Mouse (Mus musculus): ENCODE measurements around the gene Zfp62.

DNA sequence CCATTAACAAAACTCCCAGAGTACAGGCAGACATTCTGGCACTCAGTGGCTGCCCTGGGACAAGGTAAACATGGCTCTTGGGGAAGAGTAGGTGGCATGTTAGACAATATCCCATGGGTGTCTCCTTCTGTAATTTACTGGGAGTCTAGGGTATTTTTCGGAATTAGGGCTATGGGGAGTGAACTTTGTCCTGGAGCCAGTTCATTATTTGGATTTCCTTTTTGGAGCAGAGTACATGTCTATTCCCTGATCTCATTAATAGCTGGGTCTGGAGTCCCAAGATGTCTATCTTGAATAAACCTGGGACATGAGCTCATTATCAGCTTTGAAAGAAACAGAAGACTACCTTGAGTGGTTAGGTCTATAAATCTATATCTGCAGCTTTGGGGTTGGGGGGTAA is 49.0 kb upstream of the Zfp62 start, which contains the start of gene Olfr1394:
- TF ChIP-seq POLR2A (IDR thresholded peaks at IDR 0.05; ENCODE audit: insufficient read length, low read depth), result no peak
- TF ChIP-seq TCF12 (IDR thresholded peaks at IDR 0.05; ENCODE audit: insufficient read depth, poor library complexity, severe bottlenecking), result no peak
- no peak for TF ChIP-seq MAX (IDR thresholded peaks at IDR 0.05; ENCODE audit: low read depth)
- TF ChIP-seq E2F4 (IDR thresholded peaks at IDR 0.05; ENCODE audit: insufficient read depth), result no peak
- no peak for TF ChIP-seq MYOD1 (IDR thresholded peaks at IDR 0.05; ENCODE audit: control insufficient read depth in 1 of 3, insufficient read length in 2 of 3, low read depth in 2 of 3)
- no peak for TF ChIP-seq POLR2AphosphoS2 (IDR thresholded peaks at IDR 0.05; ENCODE audit: insufficient read length, low read depth)
- no peak for TF ChIP-seq MYOG (IDR thresholded peaks at IDR 0.05; ENCODE audit: control insufficient read depth in 1 of 3, insufficient read depth in 1 of 3, insufficient read length in 2 of 3, low read depth in 2 of 3)

Measured in myocyte (in vitro differentiated cells).